Mouse (Mus musculus) NIH3T3 (cell line): Measurements from ENCODE around the gene Bhlhe40.
A peak's percentile ranks its signal among the peaks of the same experiment; 100 is the strongest.

Source experiments
- DNase-seq: peaks from one replicate; pipeline ENCODE4 v3.0.0-alpha.2; 2012; ENCODE audit warnings: low read depth

Gene Bhlhe40

GRCm38 (mm10) chr6:108660206-108660877 is at the start of gene Bhlhe40:
Gene Bhlhe40 (plus strand): TSS chr6:108660629.
- DNase-seq: peak; percentile 98

GRCm38 (mm10) chr6:108611663-108612062 is 48.8 kb upstream of the Bhlhe40 start:
- DNase-seq: no peak

- DNase-seq: no peak
Measured at GRCm38 (mm10) chr6:108618025-108618424, 42.4 kb upstream of the Bhlhe40 start.

- no peak for DNase-seq
Measured at GRCm38 (mm10) chr6:108623028-108623565, 37.3 kb upstream of the Bhlhe40 start.

GRCm38 (mm10) chr6:108624915-108625314 is 35.5 kb upstream of the Bhlhe40 start:
- no peak for DNase-seq

- no peak for DNase-seq
Measured at GRCm38 (mm10) chr6:108630701-108631100, 29.7 kb upstream of the Bhlhe40 start.

- DNase-seq: peak; percentile 11
Measured at GRCm38 (mm10) chr6:108638157-108638833, 22.1 kb upstream of the Bhlhe40 start.

- no peak for DNase-seq
Measured at GRCm38 (mm10) chr6:108642020-108642419, 18.4 kb upstream of the Bhlhe40 start.

- DNase-seq: no peak
Measured at GRCm38 (mm10) chr6:108643035-108643434, 17.4 kb upstream of the Bhlhe40 start.

- DNase-seq: no peak
Measured at GRCm38 (mm10) chr6:108644311-108644710, 16.1 kb upstream of the Bhlhe40 start.

- no peak for DNase-seq
Measured at GRCm38 (mm10) chr6:108647094-108647493, 13.3 kb upstream of the Bhlhe40 start.

- no peak for DNase-seq
Measured at GRCm38 (mm10) chr6:108648072-108648471, 12.4 kb upstream of the Bhlhe40 start.

- DNase-seq: peak; percentile 37
Measured at GRCm38 (mm10) chr6:108655861-108656260, 4.6 kb upstream of the Bhlhe40 start.

GRCm38 (mm10) chr6:108658051-108658415 is 2.4 kb upstream of the Bhlhe40 start:
- DNase-seq: no peak

GRCm38 (mm10) chr6:108658416-108659201 is 1.8 kb upstream of the Bhlhe40 start:
- DNase-seq: peak; percentile 68

- peak; percentile 99 for DNase-seq
Measured at GRCm38 (mm10) chr6:108659221-108659725, 1.2 kb upstream of the Bhlhe40 start.

GRCm38 (mm10) chr6:108659726-108660205 is 663 bp upstream of the Bhlhe40 start:
- peak; percentile 96 for DNase-seq

GRCm38 (mm10) chr6:108660878-108661389 is 505 bp downstream of the Bhlhe40 start:
- no peak for DNase-seq

- DNase-seq: peak; percentile 98
Measured at GRCm38 (mm10) chr6:108661412-108661811, 983 bp downstream of the Bhlhe40 start.

- DNase-seq: no peak
Measured at GRCm38 (mm10) chr6:108661890-108662289, 1.5 kb downstream of the Bhlhe40 start.

- no peak for DNase-seq
Measured at GRCm38 (mm10) chr6:108662314-108663240, 2.1 kb downstream of the Bhlhe40 start.
